Mouse (Mus musculus) heart, embryonic 16.5 days (tissue): Measurements from ENCODE around the gene Itga7. TPM values are rescaled to one million over a fixed set of nuclear protein-coding genes. Genes with fewer than 3 reads are reported as not detected.

Experiments
- ATAC-seq: fragments of 200-750 bp; cut with Nextera tagmentation; replicated peaks from 2 replicates; pipeline ENCODE4 v1.8.0; 2017; ENCODE audit warnings: moderate number of reproducible peaks; ENCODE audit not compliant: insufficient read depth, low FRiP score; ENCODE audit errors: extremely low read depth
- H3K27ac ChIP-seq: fragments of 300-500 bp; sonication (generic); 2 replicates; pipeline ENCODE4 v1.5.1; 2014; ENCODE audit warnings: mild to moderate bottlenecking, low read length, control low read depth, moderate library complexity
- H3K27me3 ChIP-seq: fragments of 300-500 bp; sonication (generic); 2 replicates; pipeline ENCODE4 v1.6.1; 2014; ENCODE audit warnings: low read length, mixed read lengths; ENCODE audit not compliant: control insufficient read depth, insufficient read depth
- H3K36me3 ChIP-seq: fragments of 300-500 bp; sonication (generic); 2 replicates; pipeline ENCODE4 v1.6.1; 2014; ENCODE audit not compliant: control insufficient read depth, insufficient read depth
- H3K4me1 ChIP-seq: fragments of 300-500 bp; sonication (generic); 2 replicates; pipeline ENCODE4 v1.6.1; 2014; ENCODE audit warnings: low read length, mixed read lengths; ENCODE audit not compliant: control insufficient read depth, insufficient read depth
- H3K4me2 ChIP-seq: fragments of 300-500 bp; sonication (generic); 2 replicates; pipeline ENCODE4 v1.6.1; 2014; ENCODE audit warnings: low read depth, mild to moderate bottlenecking, control low read depth, low read length
- H3K4me3 ChIP-seq: fragments of 300-500 bp; sonication (generic); 2 replicates; pipeline ENCODE4 v1.5.1; 2014; ENCODE audit warnings: mild to moderate bottlenecking, control low read depth, low read length
- H3K9ac ChIP-seq: fragments of 300-500 bp; sonication (generic); 2 replicates; pipeline ENCODE4 v1.6.1; 2014; ENCODE audit warnings: low read length, control low read depth
- H3K9me3 ChIP-seq: fragments of 300-500 bp; sonication (generic); replicated peaks from 2 replicates; pipeline ENCODE4 v1.6.1; 2016; ENCODE audit warnings: low read length; ENCODE audit not compliant: control insufficient read depth
- WGBS: fragments of 180-500 bp; shearing (Covaris S2); extraction: QIAGEN DNeasy Blood & Tissue Kit; methylation state at CpG from one replicate; pipeline ENCODE4 v1.1.7; 2014; 5-methylcytosine and 5-hydroxymethylcytosine counted together
- polyA plus RNA-seq: library from polyadenylated mRNA; unstranded; fragments of >200 nt; fragmentation: Nextera tagmentation; extraction: Ambion mirVana; gene quantifications from 2 replicates; pipeline ENCODE4 v1.2.1, GENCODE M21; 2015

Itga7 gene
- polyA plus RNA-seq, 1 experiment from 2014 or later = 11.9 TPM

- ATAC-seq = no peak
- 67% methylated on average over 12 of the region's 12 CpGs for WGBS
- H3K4me2 ChIP-seq = no peak overlapping the region
Observed at GRCm38 (mm10) chr10:128937756-128938390, 4.3 kb downstream of the Itga7 start.

GRCm38 (mm10) chr10:128938457-128938856 is 4.8 kb downstream of the Itga7 start:
- peak; percentile 28; the same call in 1 of the 2 replicates for ATAC-seq
- Histone ChIP-seq H3K9ac (no peak overlapping the region), H3K4me2 (no peak overlapping the region), H3K27me3 (peaks cover 17% of the 10 kb centered on the region), H3K36me3 (no peaks in the 10 kb centered on the region), H3K4me1 (peaks cover 10% of the 10 kb centered on the region), H3K9me3 (no peaks in the 10 kb centered on the region), H3K27ac (no peak overlapping the region), H3K4me3 (no peak overlapping the region)
- WGBS = 70% methylated on average over 9 of the region's 9 CpGs

More at GRCm38 (mm10) chr10:128937756-128938390, 4.3 kb downstream of the Itga7 start:
- H3K27ac ChIP-seq = no peak overlapping the region
- H3K9ac ChIP-seq = no peak overlapping the region
- no peak overlapping the region for H3K4me3 ChIP-seq
- H3K4me1 ChIP-seq = peaks cover 15% of the 10 kb centered on the region
- H3K27me3 ChIP-seq = peaks cover 23% of the 10 kb centered on the region
- H3K9me3 ChIP-seq = no peaks in the 10 kb centered on the region
- H3K36me3 ChIP-seq = no peaks in the 10 kb centered on the region

- no peak overlapping the region for H3K4me3 ChIP-seq
- H3K4me1 ChIP-seq = peaks cover 7% of the 10 kb centered on the region
- no peak for ATAC-seq
- H3K27ac ChIP-seq = no peak overlapping the region
- no peaks in the 10 kb centered on the region for H3K36me3 ChIP-seq
- 41% methylated on average over 5 of the region's 5 CpGs for WGBS
- no peaks in the 10 kb centered on the region for H3K9me3 ChIP-seq
- H3K27me3 ChIP-seq = peaks cover 17% of the 10 kb centered on the region
- H3K9ac ChIP-seq = no peak overlapping the region
- H3K4me2 ChIP-seq = no peak overlapping the region
Observed at GRCm38 (mm10) chr10:128938974-128939373, 5.4 kb downstream of the Itga7 start.

GRCm38 (mm10) chr10:128940475-128941061 is 7.0 kb downstream of the Itga7 start:
- H3K27ac ChIP-seq = no peak overlapping the region
- H3K9ac ChIP-seq = no peak overlapping the region
- H3K4me3 ChIP-seq = no peak overlapping the region
- no peaks in the 10 kb centered on the region for H3K9me3 ChIP-seq
- peaks cover 4% of the 10 kb centered on the region for H3K27me3 ChIP-seq
- 76% methylated on average over 10 of the region's 10 CpGs for WGBS
- no peak for ATAC-seq
- H3K4me2 ChIP-seq = no peak overlapping the region
- H3K36me3 ChIP-seq = no peaks in the 10 kb centered on the region
- H3K4me1 ChIP-seq = no peaks in the 10 kb centered on the region

GRCm38 (mm10) chr10:128945675-128946074 is 12.1 kb downstream of the Itga7 start:
- Histone ChIP-seq H3K27ac (no peak overlapping the region), H3K4me2 (no peak overlapping the region), H3K27me3 (peaks cover 2% of the 10 kb centered on the region; the same call in 1 of the 2 replicates), H3K36me3 (no peaks in the 10 kb centered on the region), H3K9me3 (no peaks in the 10 kb centered on the region), H3K9ac (no peak overlapping the region), H3K4me1 (no peaks in the 10 kb centered on the region), H3K4me3 (no peak overlapping the region)
- 13% methylated on average over 3 of the region's 3 CpGs for WGBS
- ATAC-seq = no peak

GRCm38 (mm10) chr10:128947496-128947895 is 13.9 kb downstream of the Itga7 start:
- Histone ChIP-seq H3K4me1 (no peaks in the 10 kb centered on the region), H3K27me3 (no peaks in the 10 kb centered on the region; the same call in 1 of the 2 replicates), H3K27ac (no peak overlapping the region), H3K9me3 (no peaks in the 10 kb centered on the region), H3K36me3 (no peaks in the 10 kb centered on the region), H3K4me2 (no peak overlapping the region), H3K9ac (no peak overlapping the region), H3K4me3 (no peak overlapping the region)
- WGBS = 85% methylated on average over 4 of the region's 4 CpGs
- ATAC-seq = no peak

- Histone ChIP-seq H3K27me3 (no peaks in the 10 kb centered on the region), H3K27ac (no peak overlapping the region), H3K9me3 (no peaks in the 10 kb centered on the region), H3K9ac (no peak overlapping the region), H3K4me3 (no peak overlapping the region), H3K36me3 (no peaks in the 10 kb centered on the region), H3K4me2 (no peak overlapping the region), H3K4me1 (no peaks in the 10 kb centered on the region)
- 54% methylated on average over 16 of the region's 16 CpGs for WGBS
- ATAC-seq = no peak
Observed at GRCm38 (mm10) chr10:128950208-128950887, 16.7 kb downstream of the Itga7 start.

- ATAC-seq = no peak
- Histone ChIP-seq H3K27ac (no peak overlapping the region), H3K4me2 (no peak overlapping the region), H3K27me3 (peaks cover 2% of the 10 kb centered on the region; the same call in 1 of the 2 replicates), H3K4me1 (0 out of 2 replicates have a peak, but pooled peaks cover 6% of the 10 kb centered on the region), H3K9ac (no peak overlapping the region), H3K36me3 (no peaks in the 10 kb centered on the region), H3K4me3 (no peak overlapping the region), H3K9me3 (no peaks in the 10 kb centered on the region)
- WGBS = 80% methylated on average over 10 of the region's 10 CpGs
Observed at GRCm38 (mm10) chr10:128958340-128958739, 24.7 kb downstream of the Itga7 start.

GRCm38 (mm10) chr10:128960142-128960541 is 26.5 kb downstream of the Itga7 start:
- Histone ChIP-seq H3K27ac (no peak overlapping the region), H3K36me3 (no peaks in the 10 kb centered on the region), H3K27me3 (peaks cover 2% of the 10 kb centered on the region; the same call in 1 of the 2 replicates), H3K4me1 (0 out of 2 replicates have a peak, but pooled peaks cover 6% of the 10 kb centered on the region), H3K4me3 (no peak overlapping the region), H3K9me3 (no peaks in the 10 kb centered on the region), H3K4me2 (no peak overlapping the region), H3K9ac (no peak overlapping the region)
- WGBS = 69% methylated on average over 4 of the region's 4 CpGs
- ATAC-seq = no peak; the same call in 1 of the 2 replicates
